Mouse (Mus musculus) forebrain, embryonic 11.5 days (tissue): ENCODE results near the gene Rassf5. TPM values are rescaled to one million over a fixed set of nuclear protein-coding genes. Genes with fewer than 3 reads are reported as not detected.

Experiments
- ATAC-seq: fragments of 200-750 bp; cut with Nextera tagmentation; replicated peaks from 2 replicates; pipeline ENCODE4 v1.8.0; 2017; ENCODE audit warnings: moderate TSS enrichment; ENCODE audit not compliant: low FRiP score
- DNase-seq: peaks from one replicate; pipeline ENCODE4 v3.0.0-alpha.2; 2017; ENCODE audit warnings: low spot score
- H3K27ac ChIP-seq: fragments of 300-500 bp; sonication (generic); 2 replicates; pipeline ENCODE4 v1.5.1; 2014; ENCODE audit warnings: low read depth, low read length
- H3K27me3 ChIP-seq: fragments of 300-500 bp; sonication (generic); 2 replicates; pipeline ENCODE4 v1.6.1; 2014; ENCODE audit warnings: mild to moderate bottlenecking, low read length, mixed read lengths; ENCODE audit not compliant: control insufficient read depth, insufficient read depth
- H3K36me3 ChIP-seq: fragments of 300-500 bp; sonication (generic); 2 replicates; pipeline ENCODE4 v1.6.1; 2014; ENCODE audit warnings: mild to moderate bottlenecking, low read length, moderate library complexity, mixed read lengths; ENCODE audit not compliant: control insufficient read depth, insufficient read depth
- H3K4me1 ChIP-seq: fragments of 300-500 bp; sonication (generic); replicated peaks from 2 replicates; pipeline ENCODE4 v1.6.1; 2014; ENCODE audit warnings: low read length, mixed read lengths; ENCODE audit not compliant: control insufficient read depth, insufficient read depth
- H3K4me2 ChIP-seq: fragments of 300-500 bp; sonication (generic); 2 replicates; pipeline ENCODE4 v1.6.1; 2014; ENCODE audit warnings: low read depth, mild to moderate bottlenecking, low read length, moderate library complexity, mixed read lengths; ENCODE audit not compliant: severe bottlenecking
- H3K4me3 ChIP-seq: fragments of 300-500 bp; sonication (generic); 2 replicates; pipeline ENCODE4 v1.5.1; 2014; ENCODE audit warnings: low read depth, low read length
- H3K9ac ChIP-seq: fragments of 300-500 bp; sonication (generic); 2 replicates; pipeline ENCODE4 v1.6.1; 2014; ENCODE audit warnings: low read length
- H3K9me3 ChIP-seq: fragments of 300-500 bp; sonication (generic); 2 replicates; pipeline ENCODE4 v1.6.1; 2016; ENCODE audit warnings: low read length, mixed read lengths; ENCODE audit not compliant: control insufficient read depth
- WGBS: fragments of 180-500 bp; shearing (Covaris S2); extraction: QIAGEN DNeasy Blood & Tissue Kit; methylation state at CpG from one replicate; pipeline ENCODE4 v1.1.7; 2014; 5-methylcytosine and 5-hydroxymethylcytosine counted together
- polyA plus RNA-seq: library from polyadenylated mRNA; unstranded; fragments of >200 nt; fragmentation: Nextera tagmentation; extraction: Ambion mirVana; gene quantifications from 2 replicates; pipeline ENCODE4 v1.2.1, GENCODE M21; 2014

The Rassf5 gene
- polyA plus RNA-seq, 1 experiment from 2014 or later: 0.95 TPM

DNA sequence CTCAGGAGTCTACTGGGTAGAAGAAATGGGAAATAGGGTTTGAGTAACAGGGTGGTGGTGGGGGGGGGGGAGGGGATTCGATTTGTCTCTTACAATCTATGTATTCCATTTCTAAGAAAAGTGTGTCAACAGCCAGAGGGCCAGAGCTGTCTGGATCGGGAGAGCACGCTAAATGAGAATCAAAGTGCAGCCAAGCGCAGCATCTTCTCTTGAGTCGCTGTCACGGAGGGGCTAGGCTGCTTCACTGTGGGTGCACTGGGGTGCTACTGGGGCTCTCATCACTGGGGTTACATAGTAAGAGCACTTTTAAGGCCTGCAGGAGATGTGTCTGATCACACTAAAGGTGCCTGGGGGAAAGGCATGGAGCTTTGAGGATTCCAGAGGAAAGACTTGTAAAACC, 36.3 kb downstream of the Rassf5 start:
- H3K9me3 ChIP-seq: no peaks in the 10 kb centered on the region

DNA sequence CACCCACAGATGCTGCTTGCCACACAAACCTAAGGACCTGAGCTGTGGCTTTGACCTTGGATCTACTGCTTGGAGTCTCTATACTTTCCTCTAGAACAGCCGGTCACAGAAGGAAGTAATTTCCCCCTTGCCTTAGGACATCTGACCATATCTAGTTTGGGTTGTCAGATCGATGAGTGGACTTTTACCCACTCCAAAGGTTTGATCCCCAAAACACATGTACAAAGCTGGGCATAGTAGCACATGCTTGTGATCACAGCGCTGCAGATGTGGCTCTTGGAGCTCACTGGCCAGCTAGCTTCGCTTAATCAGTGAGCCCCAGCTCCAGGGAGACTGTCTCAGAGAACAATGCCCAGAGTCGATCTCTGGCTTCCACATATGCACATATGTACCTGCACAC, 37.0 kb downstream of the Rassf5 start:
- H3K4me3 ChIP-seq: no peak overlapping the region
- no peaks in the 10 kb centered on the region for H3K36me3 ChIP-seq
- no peak overlapping the region for H3K4me2 ChIP-seq
- 88% methylated on average over 5 of the region's 5 CpGs for WGBS
- H3K4me1 ChIP-seq: no peaks in the 10 kb centered on the region
- no peak for ATAC-seq
- no peak for DNase-seq
- no peak overlapping the region for H3K9ac ChIP-seq
- no peak overlapping the region for H3K27ac ChIP-seq
- no peaks in the 10 kb centered on the region for H3K27me3 ChIP-seq
- H3K9me3 ChIP-seq: no peaks in the 10 kb centered on the region

More for the DNA sequence above, 36.3 kb downstream of the Rassf5 start:
- no peak overlapping the region for H3K9ac ChIP-seq
- no peaks in the 10 kb centered on the region for H3K36me3 ChIP-seq
- no peak overlapping the region for H3K27ac ChIP-seq
- no peak overlapping the region for H3K4me2 ChIP-seq
- no peak for ATAC-seq
- no peak for DNase-seq
- H3K4me3 ChIP-seq: no peak overlapping the region
- no peaks in the 10 kb centered on the region for H3K27me3 ChIP-seq
- no peaks in the 10 kb centered on the region for H3K4me1 ChIP-seq
- 77% methylated on average over 6 of the region's 6 CpGs for WGBS

DNA sequence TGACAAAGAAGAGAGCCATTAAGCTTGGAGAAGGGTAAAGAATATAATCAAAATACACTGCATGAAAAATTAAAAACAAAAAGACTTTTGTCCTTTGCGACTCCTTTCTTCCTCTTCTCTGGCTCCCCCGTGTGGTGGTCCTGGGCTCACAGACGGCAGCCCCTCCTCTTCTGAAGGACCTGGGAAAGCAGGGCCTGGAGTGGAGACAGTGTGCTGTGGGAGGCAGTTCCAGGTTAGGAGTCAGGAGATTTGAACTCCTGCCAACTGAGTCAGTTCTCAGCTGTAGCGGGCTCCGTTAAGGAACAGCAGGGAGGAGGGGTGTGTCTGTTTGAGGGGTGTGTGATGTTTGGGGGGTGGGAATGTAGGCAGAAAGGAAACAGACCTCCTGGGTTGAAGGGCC, 37.5 kb downstream of the Rassf5 start:
- DNase-seq (peak; percentile 74), ATAC-seq (0 out of 2 replicates have a peak, but pooled peaks have one; percentile 53)
- no peak overlapping the region for H3K9ac ChIP-seq
- no peaks in the 10 kb centered on the region for H3K36me3 ChIP-seq
- H3K9me3 ChIP-seq: no peaks in the 10 kb centered on the region
- H3K4me1 ChIP-seq: no peaks in the 10 kb centered on the region
- 14% methylated on average over 5 of the region's 5 CpGs for WGBS
- H3K4me3 ChIP-seq: no peak overlapping the region
- no peaks in the 10 kb centered on the region for H3K27me3 ChIP-seq
- H3K4me2 ChIP-seq: no peak overlapping the region
- no peak overlapping the region for H3K27ac ChIP-seq

DNA sequence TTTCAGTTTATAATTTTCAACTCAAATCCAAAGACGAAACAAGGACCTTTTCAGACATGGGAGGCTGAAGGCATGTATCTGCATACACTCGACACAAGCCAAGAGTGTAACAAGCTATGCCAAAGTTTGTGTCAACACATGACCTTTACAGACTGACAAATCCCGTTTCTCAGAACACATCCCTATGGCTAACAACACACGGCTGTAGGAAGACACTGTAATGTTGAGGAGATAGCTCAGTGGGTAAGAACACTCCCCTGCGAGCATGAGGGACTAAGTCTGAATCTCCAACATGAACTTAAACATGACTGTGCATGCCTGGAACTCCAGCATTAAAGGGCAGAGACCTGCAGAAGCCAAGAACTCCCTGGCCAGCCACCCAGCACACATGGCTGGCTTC, 38.7 kb downstream of the Rassf5 start:
- Histone ChIP-seq H3K4me2 (no peak overlapping the region), H3K9ac (no peak overlapping the region), H3K27me3 (no peaks in the 10 kb centered on the region), H3K9me3 (no peaks in the 10 kb centered on the region), H3K4me1 (no peaks in the 10 kb centered on the region), H3K4me3 (no peak overlapping the region), H3K27ac (no peak overlapping the region), H3K36me3 (no peaks in the 10 kb centered on the region)
- 87% methylated on average over 5 of the region's 5 CpGs for WGBS
- no peak for ATAC-seq
- no peak for DNase-seq

DNA sequence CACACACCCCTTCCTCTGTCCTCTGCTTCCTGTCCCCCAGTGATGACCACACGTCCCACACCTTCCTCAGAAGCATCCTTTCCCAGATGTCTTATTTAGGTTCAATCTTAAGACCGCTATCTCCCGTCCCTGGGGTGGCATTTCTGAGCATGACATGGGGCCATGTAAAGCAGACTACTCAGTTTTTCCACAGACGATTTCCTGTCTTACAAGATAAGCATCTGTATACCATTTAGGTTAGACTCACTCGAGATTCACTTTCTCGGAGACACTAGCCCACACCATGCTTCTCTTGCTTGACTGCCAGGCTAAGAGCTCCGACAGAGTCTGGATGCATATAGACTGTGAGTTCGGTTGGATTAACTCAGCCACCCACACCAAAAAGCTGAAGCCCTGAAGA, 40.6 kb downstream of the Rassf5 start:
- DNase-seq (no peak), ATAC-seq (no peak)
- Histone ChIP-seq H3K4me3 (no peak overlapping the region), H3K27ac (no peak overlapping the region), H3K9me3 (no peaks in the 10 kb centered on the region), H3K36me3 (no peaks in the 10 kb centered on the region), H3K4me1 (no peaks in the 10 kb centered on the region), H3K4me2 (no peak overlapping the region), H3K27me3 (no peaks in the 10 kb centered on the region), H3K9ac (no peak overlapping the region)
- 83% methylated on average over 8 of the region's 8 CpGs for WGBS

DNA sequence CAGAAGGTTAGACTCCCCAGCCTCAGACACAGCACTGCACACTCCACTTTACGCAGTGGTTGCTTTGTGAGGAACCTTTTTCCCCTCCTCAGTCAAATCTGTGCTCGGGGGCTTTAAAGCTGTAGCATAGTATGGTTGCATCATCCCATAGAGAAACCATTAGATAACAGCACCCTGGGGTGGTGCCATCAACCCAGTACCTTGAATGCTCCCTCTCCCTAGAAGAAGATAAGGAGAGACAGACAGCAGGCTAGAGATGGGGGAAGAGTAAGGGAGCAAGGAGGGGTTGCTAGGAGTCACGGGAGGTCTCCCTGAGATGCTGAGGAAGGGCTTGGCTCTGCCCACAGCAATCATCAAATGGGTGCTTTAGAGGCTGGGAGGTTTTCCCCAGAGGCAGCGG, 43.7 kb downstream of the Rassf5 start:
- H3K27ac ChIP-seq: no peak overlapping the region
- H3K4me1 ChIP-seq: no peaks in the 10 kb centered on the region
- ATAC-seq (no peak), DNase-seq (no peak)
- no peak overlapping the region for H3K4me3 ChIP-seq
- no peaks in the 10 kb centered on the region for H3K36me3 ChIP-seq
- WGBS: 85% methylated on average over 4 of the region's 4 CpGs
- H3K27me3 ChIP-seq: no peaks in the 10 kb centered on the region
- no peak overlapping the region for H3K9ac ChIP-seq
- H3K9me3 ChIP-seq: no peaks in the 10 kb centered on the region
- H3K4me2 ChIP-seq: no peak overlapping the region

DNA sequence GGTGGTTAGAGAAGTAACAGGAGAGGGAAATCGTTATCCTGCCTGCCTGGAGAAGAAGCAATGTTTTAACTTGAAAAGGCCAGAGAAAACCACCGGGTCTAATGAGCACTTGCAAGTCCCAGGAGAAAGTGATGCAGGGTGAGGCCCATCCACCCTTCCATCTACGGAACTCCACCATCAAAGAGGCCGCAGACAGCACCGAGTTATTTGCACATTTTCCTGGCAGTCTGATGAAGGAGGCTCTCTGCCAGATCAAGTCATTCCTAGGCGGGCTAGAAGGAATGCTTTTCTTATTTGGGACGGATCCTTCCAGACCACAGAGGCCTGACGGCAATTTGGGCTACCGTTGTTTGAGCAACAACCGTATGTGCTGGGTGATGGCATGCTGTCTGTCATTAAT, 44.5 kb downstream of the Rassf5 start:
- Histone ChIP-seq H3K9ac (no peak overlapping the region), H3K4me2 (no peak overlapping the region), H3K36me3 (no peaks in the 10 kb centered on the region), H3K4me1 (no peaks in the 10 kb centered on the region), H3K27me3 (no peaks in the 10 kb centered on the region), H3K4me3 (no peak overlapping the region), H3K27ac (no peak overlapping the region), H3K9me3 (no peaks in the 10 kb centered on the region)
- no peak for ATAC-seq
- no peak for DNase-seq
- WGBS: 80% methylated on average over 10 of the region's 10 CpGs

DNA sequence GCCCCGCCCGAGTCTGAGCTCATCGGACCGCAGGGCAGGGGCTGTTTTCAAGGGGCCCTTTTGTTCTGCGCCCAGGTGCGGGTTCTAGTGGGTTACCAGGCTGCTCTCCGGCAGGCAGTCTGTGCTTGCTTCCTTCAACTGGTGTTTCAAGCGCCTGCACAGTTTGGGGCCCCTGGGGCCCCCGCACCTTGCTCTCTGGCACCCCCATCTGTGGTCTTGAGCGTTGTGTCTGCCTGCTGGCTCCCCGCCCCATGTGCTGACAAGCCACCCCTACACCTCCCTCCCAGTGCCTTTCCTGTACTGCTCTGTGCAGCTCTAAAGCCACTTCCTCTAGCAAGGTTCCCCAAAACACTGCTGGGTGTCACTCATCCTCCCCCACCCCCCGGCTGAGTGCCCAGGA, 45.1 kb downstream of the Rassf5 start:
- no peak overlapping the region for H3K9ac ChIP-seq
- ATAC-seq: no peak
- no peak for DNase-seq
- H3K4me2 ChIP-seq: no peak overlapping the region
- no peaks in the 10 kb centered on the region for H3K36me3 ChIP-seq
- H3K27me3 ChIP-seq: no peaks in the 10 kb centered on the region
- no peaks in the 10 kb centered on the region for H3K4me1 ChIP-seq
- no peak overlapping the region for H3K27ac ChIP-seq
- no peak overlapping the region for H3K4me3 ChIP-seq
- H3K9me3 ChIP-seq: no peaks in the 10 kb centered on the region
- 62% methylated on average over 12 of the region's 12 CpGs for WGBS

DNA sequence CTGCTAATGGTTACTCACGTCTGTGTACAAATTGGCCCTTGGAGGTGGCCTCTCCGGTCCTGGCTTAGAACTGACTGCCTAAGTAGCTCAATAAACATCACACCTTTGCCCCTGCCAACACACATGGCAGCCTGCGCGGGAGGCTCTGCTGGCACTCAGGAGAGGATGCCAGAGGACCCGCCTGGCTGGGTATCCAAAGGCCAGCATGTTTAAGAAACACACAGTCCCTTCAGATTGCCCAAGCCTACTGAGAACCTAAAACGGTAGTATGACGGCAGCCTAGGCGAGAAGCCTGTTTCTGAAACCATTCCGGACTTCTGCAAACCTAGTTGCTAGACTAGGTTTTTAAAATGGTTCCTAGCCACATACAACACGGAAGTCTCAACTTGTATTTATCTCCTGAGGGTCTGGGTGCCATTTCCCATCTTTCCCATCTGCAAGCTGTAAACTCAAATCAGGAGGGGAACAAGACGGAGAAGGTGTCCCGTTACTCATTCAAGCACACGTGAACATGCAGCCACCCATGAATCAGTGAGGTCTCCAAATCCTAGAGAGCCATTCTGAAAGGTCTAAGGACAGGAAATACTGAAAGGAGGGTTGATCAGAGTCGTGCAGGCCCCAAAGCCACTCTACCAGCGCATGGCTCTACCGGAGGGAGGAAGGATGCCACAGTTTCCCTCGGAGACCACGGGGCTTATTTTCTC, 45.8 kb downstream of the Rassf5 start:
- ATAC-seq (no peak), DNase-seq (no peak)
- 85% methylated on average over 18 of the region's 18 CpGs for WGBS
- Histone ChIP-seq H3K27ac (no peak overlapping the region), H3K9ac (no peak overlapping the region), H3K4me3 (no peak overlapping the region), H3K9me3 (no peaks in the 10 kb centered on the region), H3K27me3 (no peaks in the 10 kb centered on the region), H3K4me2 (no peak overlapping the region), H3K4me1 (no peaks in the 10 kb centered on the region), H3K36me3 (no peaks in the 10 kb centered on the region)
